Mouse (Mus musculus) olfactory bulb, adult 2 months (tissue): ENCODE measurements around the gene Iqch.

Experiments
- CTCF ChIP-seq: fragments of 200-500 bp; IDR thresholded peaks from 2 replicates; pipeline ENCODE4 v1.5.1; 2012; ENCODE audit warnings: low read depth, mild to moderate bottlenecking, low read length, moderate library complexity; ENCODE audit not compliant: insufficient read depth
- POLR2A ChIP-seq: fragments of 200-500 bp; IDR thresholded peaks from 2 replicates; pipeline ENCODE4 v1.6.1; 2012; ENCODE audit warnings: mild to moderate bottlenecking, low read depth, low read length, moderate library complexity; ENCODE audit not compliant: insufficient read depth

DNA sequence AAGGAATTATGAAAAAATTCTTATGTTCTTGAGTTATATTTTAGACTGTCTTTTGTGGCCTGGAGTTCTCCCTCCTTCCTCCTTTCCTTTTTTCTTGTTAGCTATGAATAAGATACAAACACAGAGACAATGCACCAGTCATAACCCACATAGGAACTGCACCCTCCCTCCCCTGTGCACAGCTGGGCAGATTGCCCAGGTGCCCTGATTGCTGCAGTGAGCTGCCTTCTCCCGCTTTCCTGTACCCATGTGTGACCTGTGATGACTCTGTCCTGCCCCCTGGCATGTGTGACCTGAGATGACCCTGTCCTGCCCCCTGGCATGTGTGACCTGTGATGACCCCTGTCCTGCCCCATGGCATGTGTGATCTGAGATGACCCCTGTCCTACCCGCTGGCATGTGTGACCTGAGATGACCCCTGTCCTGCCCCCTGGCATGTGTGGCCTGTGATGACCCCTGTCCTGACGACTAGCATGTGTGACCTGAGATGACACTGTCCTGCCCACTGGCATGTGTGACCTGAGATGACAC, 46.8 kb downstream of the Iqch start:
- TF ChIP-seq CTCF = no peak
- no peak for TF ChIP-seq POLR2A
